Mouse (Mus musculus) ES-E14 (cell line): ENCODE data around the gene Ldlr.

ENCODE experiments used
- CHD2 ChIP-seq: IDR thresholded peaks from 2 replicates; pipeline ENCODE4 v1.6.1; 2014; ENCODE audit warnings: mild to moderate bottlenecking, low read depth, low read length, inconsistent platforms
- HCFC1 ChIP-seq: IDR thresholded peaks from 2 replicates; pipeline ENCODE4 v1.6.1; 2012; ENCODE audit warnings: low read length, inconsistent platforms, borderline replicate concordance; ENCODE audit not compliant: insufficient read depth
- MAFK ChIP-seq: IDR thresholded peaks from 2 replicates; pipeline ENCODE4 v1.6.1; 2014; ENCODE audit warnings: mild to moderate bottlenecking, low read depth, low read length, inconsistent platforms; ENCODE audit not compliant: insufficient read depth
- ZNF384 ChIP-seq: IDR thresholded peaks from 2 replicates; pipeline ENCODE4 v1.6.1; 2012; ENCODE audit warnings: low read depth, low read length, inconsistent platforms

DNA sequence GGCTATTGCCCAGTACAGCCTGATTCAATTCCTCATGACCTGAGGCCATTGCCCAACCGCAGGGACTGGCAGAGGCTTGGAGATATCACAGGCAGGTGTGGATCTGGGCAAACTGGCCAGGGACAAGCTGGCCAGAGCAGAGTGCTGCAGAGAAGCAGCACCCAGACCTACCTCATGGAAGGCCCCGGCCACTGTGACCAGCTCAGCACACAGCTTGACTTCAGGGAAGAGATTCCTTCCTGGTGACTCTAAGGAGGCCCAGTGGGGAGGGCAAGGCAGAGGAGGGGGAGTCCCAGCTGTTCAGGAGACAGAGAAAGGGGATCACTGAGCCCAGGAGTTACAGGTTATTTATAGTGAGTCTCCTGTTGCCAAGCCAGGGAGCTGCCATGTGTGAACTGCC is 2.2 kb upstream of the Ldlr start:
- no peak for TF ChIP-seq CHD2
- TF ChIP-seq MAFK = no peak
- no peak for TF ChIP-seq HCFC1
- no peak for TF ChIP-seq ZNF384
